Mouse (Mus musculus) thymus, adult 2 months (tissue): Measurements from ENCODE around the gene Pnp2.
"Not testable (repeated sequence)": the region's sequence is repeated elsewhere in the genome, so short reads cannot be mapped to it uniquely, and the experiment has no call there.

Experiments
- CTCF ChIP-seq: fragments of 200-500 bp; IDR thresholded peaks from 2 replicates; pipeline ENCODE4 v1.5.1; 2012; ENCODE audit warnings: mild to moderate bottlenecking, control low read depth, low read length, moderate library complexity, borderline replicate concordance; ENCODE audit not compliant: control insufficient read depth, poor library complexity, insufficient read depth; ENCODE audit errors: extremely low read depth
- POLR2A ChIP-seq: fragments of 200-500 bp; IDR thresholded peaks from 2 replicates; pipeline ENCODE4 v1.6.1; 2012; ENCODE audit warnings: mild to moderate bottlenecking, low read length, control low read depth, moderate library complexity; ENCODE audit not compliant: control insufficient read depth, poor library complexity, insufficient read depth; ENCODE audit errors: extremely low read depth

- not testable (repeated sequence) for TF ChIP-seq CTCF, POLR2A
These were observed 32.4 kb upstream of the Pnp2 start for GRCm38 (mm10) chr14:50923437-50923836.
